Mouse (Mus musculus) neural tube, postnatal 0 days (tissue): ENCODE measurements around the gene Arl4c. TPM values are rescaled to one million over a fixed set of nuclear protein-coding genes. Genes with fewer than 3 reads are reported as not detected.

ENCODE experiments used
- polyA plus RNA-seq: library from polyadenylated mRNA; unstranded; fragments of >200 nt; fragmentation: Nextera tagmentation; extraction: Ambion mirVana; gene quantifications from 2 replicates; pipeline ENCODE4 v1.2.1, GENCODE M21; 2015

Arl4c gene
- polyA plus RNA-seq, result 45.4 and 47.5 TPM in 2 replicates

GRCm38 (mm10) chr1:88701870-88702661, at the start of gene Arl4c:
TSS of gene Arl4c (minus strand) at chr1:88702221.

Other genes with a start within 250 kb of the Arl4c start
- 0.08 TPM in 1 of 2 replicates, not detected in the other for gene Glrp1, start 192.2 kb downstream of the Arl4c start, polyA plus RNA-seq